Mouse (Mus musculus) myocyte (in vitro differentiated cells): ENCODE results near the gene Brf1.

ENCODE experiments used
- E2F4 ChIP-seq: IDR thresholded peaks from one replicate; pipeline ENCODE4 v1.6.1; 2011; ENCODE audit warnings: mild to moderate bottlenecking, control low read depth, moderate library complexity; ENCODE audit not compliant: insufficient read depth
- MAX ChIP-seq: IDR thresholded peaks from one replicate; pipeline ENCODE4 v1.6.1; 2011; ENCODE audit warnings: low read depth, mild to moderate bottlenecking, control low read depth
- POLR2A ChIP-seq: IDR thresholded peaks from one replicate; pipeline ENCODE4 v1.6.1; 2011; ENCODE audit warnings: low read depth, mild to moderate bottlenecking, control low read depth, moderate library complexity; ENCODE audit not compliant: insufficient read length
- POLR2AphosphoS2 ChIP-seq: IDR thresholded peaks from one replicate; pipeline ENCODE4 v1.6.1; 2011; ENCODE audit warnings: low read depth, control low read depth; ENCODE audit not compliant: insufficient read length
- SRF ChIP-seq: IDR thresholded peaks from one replicate; pipeline ENCODE4 v1.6.1; 2011; ENCODE audit warnings: low read depth; ENCODE audit not compliant: control insufficient read depth, insufficient read length
- USF1 ChIP-seq: IDR thresholded peaks from one replicate; pipeline ENCODE4 v1.6.1; 2011; ENCODE audit warnings: low read depth, mild to moderate bottlenecking, control low read depth, moderate library complexity

DNA sequence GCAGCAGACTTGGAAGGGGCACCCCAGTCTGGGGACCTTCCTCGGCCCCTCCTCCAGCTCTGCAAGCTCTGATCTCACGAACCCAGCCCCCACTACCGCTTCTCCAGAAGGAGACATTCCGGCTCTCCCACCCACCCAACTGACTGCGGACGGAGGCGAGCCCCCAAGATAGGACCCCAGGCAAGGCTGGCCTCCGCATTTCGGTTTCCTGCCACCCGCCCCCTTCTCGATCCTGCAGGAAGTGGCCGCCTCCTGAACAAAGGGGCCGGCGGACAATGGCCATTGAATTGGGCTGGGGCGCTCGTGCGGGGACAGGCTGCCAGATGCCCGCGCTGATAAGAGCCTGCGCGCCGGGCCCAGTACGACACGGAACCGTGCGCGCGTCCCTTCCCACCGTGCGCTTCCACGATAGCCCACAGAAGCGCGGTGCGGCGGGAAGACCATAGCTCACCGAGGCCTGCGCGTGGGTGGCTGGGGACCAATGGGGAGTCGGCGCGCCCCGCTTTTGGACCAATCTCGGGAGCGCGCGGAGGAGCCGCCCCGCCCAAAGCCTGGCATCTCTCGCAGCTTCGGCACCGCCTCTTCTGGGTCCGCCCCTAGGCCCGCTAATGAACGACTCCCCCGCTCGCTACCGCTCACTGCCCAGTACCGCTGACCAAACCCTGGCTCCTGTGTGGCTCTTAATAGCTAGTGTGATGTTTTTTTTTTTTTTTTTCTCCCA, 50.3 kb downstream of the Brf1 start:
- TF ChIP-seq POLR2A (peak; percentile 83), MAX (no peak), USF1 (no peak), SRF (no peak), E2F4 (no peak), POLR2AphosphoS2 (peak; percentile 94)
